Mouse (Mus musculus) cerebral cortex, adult 2 months (tissue): Measurements from ENCODE around the gene Nol4l.

Source experiments
- WGBS: fragments of 180-500 bp; shearing (Covaris S2); methylation state at CpG from one replicate; pipeline ENCODE4 v1.1.7; 2018; 5-methylcytosine and 5-hydroxymethylcytosine counted together

Gene Nol4l

GRCm38 (mm10) chr2:153444254-153445136 lies 85.3 kb downstream of the Nol4l start:
- under 1% methylated on average over 48 of the region's 64 CpGs for WGBS

- WGBS: under 1% methylated on average over 58 of the region's 59 CpGs
Observed at GRCm38 (mm10) chr2:153443434-153444240, 86.1 kb downstream of the Nol4l start.

- WGBS: 42% methylated on average over 5 of the region's 5 CpGs
Observed at GRCm38 (mm10) chr2:153442720-153443119, 87.1 kb downstream of the Nol4l start.

- 53% methylated on average over 3 of the region's 3 CpGs for WGBS
Observed at GRCm38 (mm10) chr2:153441228-153441627, 88.5 kb downstream of the Nol4l start.

- 73% methylated on average over 2 of the region's 2 CpGs for WGBS
Observed at GRCm38 (mm10) chr2:153440755-153441154, 89.0 kb downstream of the Nol4l start.

- 26% methylated on average over 2 of the region's 2 CpGs for WGBS
Observed at GRCm38 (mm10) chr2:153437306-153437659, 92.5 kb downstream of the Nol4l start.

- 56% methylated on average over 6 of the region's 6 CpGs for WGBS
Observed at GRCm38 (mm10) chr2:153436641-153437305, 93.0 kb downstream of the Nol4l start.

GRCm38 (mm10) chr2:153434880-153435831 lies 94.6 kb downstream of the Nol4l start:
- 58% methylated on average over 9 of the region's 9 CpGs for WGBS

- WGBS: 57% methylated on average over 3 of the region's 3 CpGs
Observed at GRCm38 (mm10) chr2:153433859-153434258, 95.9 kb downstream of the Nol4l start.

GRCm38 (mm10) chr2:153432492-153432891 lies 97.3 kb downstream of the Nol4l start:
- 51% methylated on average over 7 of the region's 7 CpGs for WGBS

GRCm38 (mm10) chr2:153430571-153430970 lies 99.2 kb downstream of the Nol4l start:
- 90% methylated on average over 1 of the region's 1 CpGs for WGBS

- 24% methylated on average over 2 of the region's 2 CpGs for WGBS
Observed at GRCm38 (mm10) chr2:153428485-153428884, 101.3 kb downstream of the Nol4l start.

- WGBS: 46% methylated on average over 2 of the region's 2 CpGs
Observed at GRCm38 (mm10) chr2:153426931-153427330, 102.8 kb downstream of the Nol4l start.

GRCm38 (mm10) chr2:153425998-153426670 lies 103.6 kb downstream of the Nol4l start:
- WGBS: 55% methylated on average over 9 of the region's 9 CpGs

- WGBS: 87% methylated on average over 4 of the region's 4 CpGs
Observed at GRCm38 (mm10) chr2:153425124-153425844, 104.5 kb downstream of the Nol4l start.

GRCm38 (mm10) chr2:153424557-153424956 lies 105.2 kb downstream of the Nol4l start:
- 75% methylated on average over 8 of the region's 8 CpGs for WGBS

- 59% methylated on average over 3 of the region's 3 CpGs for WGBS
Observed at GRCm38 (mm10) chr2:153423113-153423512, 106.7 kb downstream of the Nol4l start.

GRCm38 (mm10) chr2:153422051-153422450 lies 107.7 kb downstream of the Nol4l start:
- WGBS: 53% methylated on average over 5 of the region's 5 CpGs

GRCm38 (mm10) chr2:153418381-153418780 lies 111.4 kb downstream of the Nol4l start:
- WGBS: 74% methylated on average over 1 of the region's 1 CpGs

GRCm38 (mm10) chr2:153417841-153418240 lies 111.9 kb downstream of the Nol4l start:
- 96% methylated on average over 12 of the region's 12 CpGs for WGBS
